Mouse (Mus musculus) myocyte (in vitro differentiated cells): ENCODE results near the gene Jmjd7. TPM values are rescaled to one million over a fixed set of nuclear protein-coding genes. Genes with fewer than 3 reads are reported as not detected.

ENCODE experiments used
- H3K27me3 ChIP-seq: one replicate; pipeline ENCODE4 v1.6.1; 2011; ENCODE audit not compliant: control insufficient read depth, insufficient read depth, insufficient read length
- H3K36me3 ChIP-seq: one replicate; pipeline ENCODE4 v1.6.1; 2011; ENCODE audit not compliant: control insufficient read depth, insufficient read depth
- H3K4me2 ChIP-seq: one replicate; pipeline ENCODE4 v1.6.1; 2011; ENCODE audit warnings: low read depth, control low read depth
- H3K4me3 ChIP-seq: one replicate; pipeline ENCODE4 v1.5.1; 2011; ENCODE audit warnings: mild to moderate bottlenecking, control low read depth, moderate library complexity
- H3K79me2 ChIP-seq: one replicate; pipeline ENCODE4 v1.6.1; 2011; ENCODE audit not compliant: control insufficient read depth, insufficient read depth
- H3ac ChIP-seq: one replicate; pipeline ENCODE4 v1.6.1; 2011; ENCODE audit not compliant: control insufficient read depth, insufficient read length
- CEBPB ChIP-seq: IDR thresholded peaks from 2 replicates; pipeline ENCODE4 v1.6.1; 2011; ENCODE audit warnings: mild to moderate bottlenecking, moderate library complexity; ENCODE audit not compliant: poor library complexity, insufficient read depth, severe bottlenecking
- E2F4 ChIP-seq: IDR thresholded peaks from one replicate; pipeline ENCODE4 v1.6.1; 2011; ENCODE audit warnings: mild to moderate bottlenecking, control low read depth, moderate library complexity; ENCODE audit not compliant: insufficient read depth
- MAX ChIP-seq: IDR thresholded peaks from one replicate; pipeline ENCODE4 v1.6.1; 2011; ENCODE audit warnings: low read depth, mild to moderate bottlenecking, control low read depth
- MYOD1 ChIP-seq, 3 experiments: IDR thresholded peaks; one replicate each; pipeline ENCODE4 v1.6.1; 2011; ENCODE audit warnings: control low read depth in 2 of 3, low read depth in 2 of 3, mild to moderate bottlenecking in 2 of 3, moderate library complexity in 1 of 3; ENCODE audit not compliant: insufficient read length in 2 of 3, control insufficient read depth in 1 of 3
- MYOG ChIP-seq, 3 experiments: IDR thresholded peaks; one replicate each; pipeline ENCODE4 v1.6.1; 2011; ENCODE audit warnings: control low read depth in 2 of 3, low read depth in 2 of 3, mild to moderate bottlenecking in 2 of 3; ENCODE audit not compliant: insufficient read length in 2 of 3, control insufficient read depth in 1 of 3, insufficient read depth in 1 of 3
- POLR2A ChIP-seq: IDR thresholded peaks from one replicate; pipeline ENCODE4 v1.6.1; 2011; ENCODE audit warnings: low read depth, mild to moderate bottlenecking, control low read depth, moderate library complexity; ENCODE audit not compliant: insufficient read length
- POLR2AphosphoS2 ChIP-seq: IDR thresholded peaks from one replicate; pipeline ENCODE4 v1.6.1; 2011; ENCODE audit warnings: low read depth, control low read depth; ENCODE audit not compliant: insufficient read length
- REST ChIP-seq: IDR thresholded peaks from one replicate; pipeline ENCODE4 v1.6.1; 2011; ENCODE audit warnings: mild to moderate bottlenecking, control low read depth, moderate library complexity; ENCODE audit not compliant: insufficient read depth, insufficient read length
- SRF ChIP-seq: IDR thresholded peaks from one replicate; pipeline ENCODE4 v1.6.1; 2011; ENCODE audit warnings: low read depth; ENCODE audit not compliant: control insufficient read depth, insufficient read length
- TCF12 ChIP-seq: IDR thresholded peaks from one replicate; pipeline ENCODE4 v1.6.1; 2011; ENCODE audit warnings: mild to moderate bottlenecking, control low read depth; ENCODE audit not compliant: poor library complexity, insufficient read depth, severe bottlenecking
- TCF3 ChIP-seq: IDR thresholded peaks from one replicate; pipeline ENCODE4 v1.6.1; 2011; ENCODE audit warnings: low read depth, control low read depth; ENCODE audit not compliant: insufficient read length
- USF1 ChIP-seq: IDR thresholded peaks from one replicate; pipeline ENCODE4 v1.6.1; 2011; ENCODE audit warnings: low read depth, mild to moderate bottlenecking, control low read depth, moderate library complexity
- polyA plus RNA-seq: library from polyadenylated mRNA; unstranded; fragments of >200 nt; fragmentation: generic; extraction: Trizol; gene quantifications from one replicate; pipeline ENCODE4 v1.2.1, GENCODE M21; 2012; ENCODE audit warnings: missing spikeins

Gene Jmjd7
- polyA plus RNA-seq, 1 experiment: 10.7 TPM

- Histone ChIP-seq H3K79me2 (no peaks in the 10 kb centered on the region), H3ac (no peak overlapping the region), H3K36me3 (no peaks in the 10 kb centered on the region), H3K27me3 (peaks cover 35% of the 10 kb centered on the region), H3K4me2 (no peak overlapping the region), H3K4me3 (no peak overlapping the region)
- TF ChIP-seq TCF12: no peak
- no peak for TF ChIP-seq CEBPB
- TF ChIP-seq POLR2AphosphoS2: no peak
- TF ChIP-seq MYOD1 (IDR thresholded peaks at IDR 0.05; ENCODE audit: control insufficient read depth in 1 of 3, insufficient read length in 2 of 3, low read depth in 2 of 3): no peak
- TF ChIP-seq REST: no peak
- TF ChIP-seq SRF: no peak
- no peak for TF ChIP-seq USF1
- TF ChIP-seq POLR2A: no peak
- no peak for TF ChIP-seq TCF3
- TF ChIP-seq MAX: no peak
- no peak for TF ChIP-seq MYOG (IDR thresholded peaks at IDR 0.05; ENCODE audit: control insufficient read depth in 1 of 3, insufficient read depth in 1 of 3, insufficient read length in 2 of 3, low read depth in 2 of 3)
- no peak for TF ChIP-seq E2F4
These were observed 19.4 kb downstream of the Jmjd7 start for GRCm38 (mm10) chr2:120046486-120047310.

- TF ChIP-seq MYOD1 (IDR thresholded peaks at IDR 0.05; ENCODE audit: control insufficient read depth in 1 of 3, insufficient read length in 2 of 3, low read depth in 2 of 3): peak in 1 of 3 experiments; percentile 63
- no peak for TF ChIP-seq E2F4
- no peak for TF ChIP-seq CEBPB
- peak in 2 of 3 experiments; percentile 32 to 60 for TF ChIP-seq MYOG (IDR thresholded peaks at IDR 0.05; ENCODE audit: control insufficient read depth in 1 of 3, insufficient read depth in 1 of 3, insufficient read length in 2 of 3, low read depth in 2 of 3)
- TF ChIP-seq TCF12: no peak
- no peak for TF ChIP-seq REST
- TF ChIP-seq POLR2A: no peak
- Histone ChIP-seq H3K4me3 (no peak overlapping the region), H3K27me3 (peaks cover 39% of the 10 kb centered on the region), H3K36me3 (no peaks in the 10 kb centered on the region), H3ac (no peak overlapping the region), H3K4me2 (no peak overlapping the region), H3K79me2 (no peaks in the 10 kb centered on the region)
These were observed 20.9 kb downstream of the Jmjd7 start for GRCm38 (mm10) chr2:120048173-120048572.

DNA sequence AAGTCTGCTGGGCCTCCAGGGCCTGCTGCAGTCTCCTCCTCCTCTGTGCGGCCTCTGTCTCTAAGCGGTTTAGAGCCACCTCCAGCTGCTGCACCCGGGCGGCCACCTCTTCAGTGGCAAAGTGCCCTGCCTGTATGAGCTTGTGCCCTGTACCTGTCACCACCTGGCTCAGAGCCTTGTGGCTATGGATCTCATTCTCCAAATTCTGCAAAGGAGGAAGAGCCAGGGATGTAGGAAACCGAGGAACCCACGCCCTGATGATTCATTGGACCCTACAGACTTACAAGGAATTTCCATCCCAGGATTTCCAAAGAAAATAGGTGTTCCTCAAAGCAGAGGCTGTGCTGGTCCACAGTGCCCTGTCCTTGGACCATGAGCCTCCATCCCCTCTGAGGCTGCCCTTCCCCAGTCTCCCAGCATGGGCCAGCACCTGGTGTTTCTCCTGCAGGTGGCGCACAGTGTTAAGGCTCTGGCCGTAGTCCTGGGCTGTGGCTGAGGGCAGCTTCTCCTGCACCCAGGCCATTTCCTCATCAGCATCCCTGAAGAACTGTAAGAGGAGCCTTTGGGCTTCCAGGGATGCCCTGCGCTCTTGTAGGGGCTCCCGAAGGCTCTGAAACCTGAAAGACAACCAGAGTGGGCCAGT is 22.5 kb downstream of the Jmjd7 start:
- Histone ChIP-seq H3K36me3 (no peaks in the 10 kb centered on the region), H3K79me2 (no peaks in the 10 kb centered on the region), H3K27me3 (peaks cover 39% of the 10 kb centered on the region), H3K4me3 (no peak overlapping the region), H3ac (no peak overlapping the region), H3K4me2 (no peak overlapping the region)
- TF ChIP-seq USF1: no peak
- no peak for TF ChIP-seq MYOD1 (IDR thresholded peaks at IDR 0.05; ENCODE audit: control insufficient read depth in 1 of 3, insufficient read length in 2 of 3, low read depth in 2 of 3)
- TF ChIP-seq E2F4: no peak
- TF ChIP-seq MAX: no peak

DNA sequence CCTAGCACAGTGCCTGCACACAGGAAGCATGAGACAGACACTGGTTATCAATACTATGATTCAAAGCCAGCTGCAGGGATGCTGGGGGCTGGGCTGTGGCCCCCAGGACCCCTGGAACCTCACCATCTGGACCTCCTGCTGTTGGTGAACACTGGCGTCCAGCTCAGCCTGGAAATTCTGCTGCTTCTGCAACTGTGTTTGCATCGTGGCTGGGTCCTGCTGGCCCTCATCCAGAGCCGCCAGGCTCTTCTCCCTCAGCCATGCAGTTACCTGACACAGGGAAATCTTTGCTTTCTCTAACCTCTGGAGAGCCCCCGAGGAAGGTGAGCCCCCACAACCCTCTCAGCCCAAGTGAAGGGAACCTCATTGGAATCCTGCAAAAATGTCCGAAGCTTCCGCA is 24.1 kb downstream of the Jmjd7 start:
- no peak overlapping the region for H3K4me3 ChIP-seq
- H3K36me3 ChIP-seq: no peaks in the 10 kb centered on the region
- peaks cover 37% of the 10 kb centered on the region for H3K27me3 ChIP-seq
- TF ChIP-seq TCF12: no peak
- TF ChIP-seq MAX: no peak
- TF ChIP-seq E2F4: no peak
- no peak for TF ChIP-seq SRF
- no peak for TF ChIP-seq TCF3
- no peak for TF ChIP-seq POLR2A
- no peak for TF ChIP-seq MYOD1 (IDR thresholded peaks at IDR 0.05; ENCODE audit: control insufficient read depth in 1 of 3, insufficient read length in 2 of 3, low read depth in 2 of 3)
- no peak for TF ChIP-seq USF1
- no peak for TF ChIP-seq MYOG (IDR thresholded peaks at IDR 0.05; ENCODE audit: control insufficient read depth in 1 of 3, insufficient read depth in 1 of 3, insufficient read length in 2 of 3, low read depth in 2 of 3)
- no peak for TF ChIP-seq CEBPB
- no peak for TF ChIP-seq REST
- TF ChIP-seq POLR2AphosphoS2: no peak
- no peak overlapping the region for H3K4me2 ChIP-seq
- no peak overlapping the region for H3ac ChIP-seq
- H3K79me2 ChIP-seq: no peaks in the 10 kb centered on the region
